Mouse (Mus musculus) ES-E14 (cell line): ENCODE results near the gene Ffar4.

Experiments
- CHD2 ChIP-seq: IDR thresholded peaks from 2 replicates; pipeline ENCODE4 v1.6.1; 2014; ENCODE audit warnings: mild to moderate bottlenecking, low read depth, low read length, inconsistent platforms
- HCFC1 ChIP-seq: IDR thresholded peaks from 2 replicates; pipeline ENCODE4 v1.6.1; 2012; ENCODE audit warnings: low read length, inconsistent platforms, borderline replicate concordance; ENCODE audit not compliant: insufficient read depth

GRCm38 (mm10) chr19:38120123-38120760 is 23.4 kb downstream of the Ffar4 start:
- TF ChIP-seq CHD2: no peak
- TF ChIP-seq HCFC1: no peak
